Mouse (Mus musculus): ENCODE measurements around the gene Plcd1. TPM values are rescaled to one million over a fixed set of nuclear protein-coding genes. Genes with fewer than 3 reads are reported as not detected.

Gene Plcd1
- polyA plus RNA-seq, 1 experiment from 2014 or later = 35.5 TPM

- peaks cover 12% of the 10 kb centered on the region for H3K27me3 ChIP-seq
- WGBS = 92% methylated on average over 4 of the region's 4 CpGs
- no peak for ATAC-seq (ENCODE audit: low FRiP score, low read depth)
- H3K4me2 ChIP-seq (replicated peaks) = no peak overlapping the region
- no peak overlapping the region for H3K4me3 ChIP-seq
- no peaks in the 10 kb centered on the region for H3K9me3 ChIP-seq
- H3K36me3 ChIP-seq = no peaks in the 10 kb centered on the region
- no peak overlapping the region for H3K27ac ChIP-seq
- peaks cover 27% of the 10 kb centered on the region for H3K4me1 ChIP-seq
- no peak overlapping the region for H3K9ac ChIP-seq
These were observed 14.3 kb upstream of the Plcd1 start for GRCm38 (mm10) chr9:119107566-119107965.

- Histone ChIP-seq H3K4me2 (replicated peaks) (peak overlapping the region; percentile 83), H3K27me3 (peaks cover 12% of the 10 kb centered on the region), H3K4me3 (peak overlapping the region; percentile 54), H3K27ac (no peak overlapping the region), H3K4me1 (peaks cover 12% of the 10 kb centered on the region), H3K36me3 (no peaks in the 10 kb centered on the region), H3K9me3 (no peaks in the 10 kb centered on the region), H3K9ac (peak overlapping the region; percentile 71)
- WGBS = 4% methylated on average over 19 of the region's 19 CpGs
- no peak for ATAC-seq (ENCODE audit: low FRiP score, low read depth)
These were observed 9.4 kb upstream of the Plcd1 start for GRCm38 (mm10) chr9:119102783-119103113.

- Histone ChIP-seq H3K4me2 (replicated peaks) (peak within 1 kb of the TSS; percentile 83), H3K9me3 (no peaks in the 10 kb centered on the region), H3K9ac (peak within 1 kb of the TSS; percentile 71), H3K36me3 (no peaks in the 10 kb centered on the region), H3K4me1 (peaks cover 12% of the 10 kb centered on the region), H3K4me3 (peak within 1 kb of the TSS; percentile 54), H3K27me3 (peaks cover 12% of the 10 kb centered on the region), H3K27ac (no peak within 1 kb of the TSS)
- peak; percentile 92 for ATAC-seq (ENCODE audit: low FRiP score, low read depth)
- WGBS = 3% methylated on average over 44 of the region's 44 CpGs
These were observed 8.9 kb upstream of the Plcd1 start, which contains the start of gene Dlec1 for GRCm38 (mm10) chr9:119101992-119102782. Gene Dlec1, plus strand, starts transcription at chr9:119102478.

GRCm38 (mm10) chr9:119100177-119100898, 7.0 kb upstream of the Plcd1 start:
- 15% methylated on average over 15 of the region's 15 CpGs for WGBS
- no peak overlapping the region for H3K9ac ChIP-seq
- no peak for ATAC-seq (ENCODE audit: low FRiP score, low read depth)

GRCm38 (mm10) chr9:119094462-119095109, 1.3 kb upstream of the Plcd1 start:
- Histone ChIP-seq H3K9ac (no peak overlapping the region), H3K4me2 (replicated peaks) (no peak overlapping the region), H3K9me3 (no peaks in the 10 kb centered on the region), H3K4me1 (peaks cover 54% of the 10 kb centered on the region), H3K27me3 (peaks cover 21% of the 10 kb centered on the region), H3K4me3 (no peak overlapping the region), H3K36me3 (no peaks in the 10 kb centered on the region), H3K27ac (no peak overlapping the region; the same call in 1 of the 2 replicates)
- ATAC-seq (ENCODE audit: low FRiP score, low read depth) = no peak
- WGBS = 80% methylated on average over 13 of the region's 13 CpGs

More at GRCm38 (mm10) chr9:119100177-119100898, 7.0 kb upstream of the Plcd1 start:
- Histone ChIP-seq H3K27me3 (peaks cover 16% of the 10 kb centered on the region), H3K9me3 (no peaks in the 10 kb centered on the region), H3K27ac (no peak overlapping the region), H3K4me1 (peaks cover 29% of the 10 kb centered on the region), H3K36me3 (no peaks in the 10 kb centered on the region), H3K4me2 (replicated peaks) (no peak overlapping the region), H3K4me3 (no peak overlapping the region)

DNA sequence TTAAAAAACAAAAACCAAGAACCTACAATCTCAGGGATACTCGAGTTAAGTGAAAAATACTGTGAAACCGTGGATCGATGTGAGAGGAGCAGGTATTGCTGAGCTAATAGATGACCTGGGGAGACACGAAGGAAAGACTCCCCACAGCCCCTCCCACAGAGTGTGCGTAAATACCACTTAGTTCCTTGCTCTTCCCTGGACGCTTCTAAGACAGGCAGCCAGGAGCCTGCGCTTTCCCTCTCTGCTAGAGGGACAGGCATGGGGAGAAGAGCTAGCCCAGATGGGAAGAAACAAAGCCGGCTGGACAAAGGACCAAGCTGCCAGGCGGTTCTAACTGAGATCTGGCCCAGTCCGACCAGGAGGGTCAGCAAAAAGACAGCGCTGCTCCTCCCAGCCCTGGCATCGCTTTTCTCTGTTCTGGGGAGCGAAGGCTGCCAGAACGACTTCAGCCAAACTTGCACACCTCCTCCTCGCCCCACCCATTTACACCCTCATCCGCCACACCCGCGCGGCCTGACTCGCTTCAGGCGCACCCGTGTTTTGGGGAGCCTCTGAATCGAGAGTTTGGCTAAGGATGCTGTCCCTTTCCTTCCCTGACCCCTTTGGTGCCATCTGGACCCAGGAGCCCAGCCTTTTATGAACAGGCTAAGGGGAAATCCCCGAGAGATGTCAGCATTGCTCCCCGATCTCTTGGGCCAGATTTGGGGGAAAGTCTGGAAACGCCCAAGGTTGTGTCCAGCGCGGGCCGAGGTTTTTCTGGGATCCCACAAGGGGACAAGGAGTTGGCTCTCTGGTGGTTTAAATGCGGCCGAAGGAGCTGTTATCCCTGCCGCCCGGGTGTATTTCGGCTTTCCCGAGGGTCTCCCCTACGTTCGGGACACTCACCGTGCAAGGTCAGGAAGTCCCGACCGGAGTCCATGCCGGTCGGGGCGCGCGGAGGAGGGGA, 556 bp downstream of the Plcd1 start:
- H3K27ac ChIP-seq = peak overlapping the region; percentile 33; the same call in 1 of the 2 replicates
- H3K4me1 ChIP-seq = peaks cover 63% of the 10 kb centered on the region

GRCm38 (mm10) chr9:119091581-119092310, 1.6 kb downstream of the Plcd1 start:
- Histone ChIP-seq H3K27me3 (peaks cover 21% of the 10 kb centered on the region), H3K4me3 (peak overlapping the region; percentile 67), H3K36me3 (no peaks in the 10 kb centered on the region), H3K4me1 (peaks cover 64% of the 10 kb centered on the region), H3K4me2 (replicated peaks) (peak overlapping the region; percentile 92), H3K9me3 (no peaks in the 10 kb centered on the region), H3K9ac (peak overlapping the region; percentile 76), H3K27ac (no peak overlapping the region)
- ATAC-seq (ENCODE audit: low FRiP score, low read depth) = no peak
- 66% methylated on average over 12 of the region's 12 CpGs for WGBS

More for the DNA sequence above, 556 bp downstream of the Plcd1 start:
- WGBS = 3% methylated on average over 45 of the region's 45 CpGs
- Histone ChIP-seq H3K4me3 (peak overlapping the region; percentile 67), H3K9me3 (no peaks in the 10 kb centered on the region), H3K36me3 (no peaks in the 10 kb centered on the region), H3K27me3 (peaks cover 21% of the 10 kb centered on the region), H3K9ac (peak overlapping the region; percentile 76), H3K4me2 (replicated peaks) (peak overlapping the region; percentile 92)
- ATAC-seq (ENCODE audit: low FRiP score, low read depth) = no peak

GRCm38 (mm10) chr9:119090462-119090861, 2.8 kb downstream of the Plcd1 start:
- ATAC-seq (ENCODE audit: low FRiP score, low read depth) = no peak
- Histone ChIP-seq H3K4me2 (replicated peaks) (0 out of 2 replicates have a peak overlapping the region, but pooled peaks have one; percentile 10), H3K4me1 (peaks cover 60% of the 10 kb centered on the region), H3K9ac (no peak overlapping the region), H3K27ac (no peak overlapping the region), H3K36me3 (no peaks in the 10 kb centered on the region), H3K27me3 (peaks cover 17% of the 10 kb centered on the region), H3K4me3 (no peak overlapping the region), H3K9me3 (no peaks in the 10 kb centered on the region)
- 88% methylated on average over 5 of the region's 5 CpGs for WGBS

DNA sequence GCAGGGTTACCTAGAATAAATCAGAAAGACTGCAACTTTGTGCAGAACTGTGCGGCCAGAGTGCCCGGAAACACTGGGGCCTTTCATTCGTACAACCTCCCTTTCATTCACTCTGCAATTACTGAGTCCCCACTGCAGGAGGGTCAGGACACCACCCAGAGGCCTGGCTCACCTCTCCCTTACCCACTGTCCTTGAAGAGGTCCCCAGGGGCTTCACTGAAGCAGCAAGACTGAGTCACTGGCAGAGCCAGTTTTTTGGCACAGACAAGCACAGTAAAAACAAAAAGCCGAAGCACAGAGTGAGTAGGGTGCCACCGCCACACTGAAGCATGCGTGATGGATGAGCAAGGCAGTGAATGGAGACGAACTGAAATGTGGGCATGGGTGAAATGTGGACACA, 3.9 kb downstream of the Plcd1 start:
- Histone ChIP-seq H3K4me1 (peaks cover 54% of the 10 kb centered on the region), H3K4me3 (no peak overlapping the region), H3K27ac (peak overlapping the region; percentile 61; the same call in 1 of the 2 replicates), H3K9ac (no peak overlapping the region), H3K4me2 (replicated peaks) (peak overlapping the region; percentile 12; the same call in 1 of the 2 replicates), H3K36me3 (peaks cover 3% of the 10 kb centered on the region; the same call in 1 of the 2 replicates), H3K27me3 (peaks cover 10% of the 10 kb centered on the region), H3K9me3 (no peaks in the 10 kb centered on the region)
- WGBS = 67% methylated on average over 7 of the region's 7 CpGs
- no peak for ATAC-seq (ENCODE audit: low FRiP score, low read depth)

DNA sequence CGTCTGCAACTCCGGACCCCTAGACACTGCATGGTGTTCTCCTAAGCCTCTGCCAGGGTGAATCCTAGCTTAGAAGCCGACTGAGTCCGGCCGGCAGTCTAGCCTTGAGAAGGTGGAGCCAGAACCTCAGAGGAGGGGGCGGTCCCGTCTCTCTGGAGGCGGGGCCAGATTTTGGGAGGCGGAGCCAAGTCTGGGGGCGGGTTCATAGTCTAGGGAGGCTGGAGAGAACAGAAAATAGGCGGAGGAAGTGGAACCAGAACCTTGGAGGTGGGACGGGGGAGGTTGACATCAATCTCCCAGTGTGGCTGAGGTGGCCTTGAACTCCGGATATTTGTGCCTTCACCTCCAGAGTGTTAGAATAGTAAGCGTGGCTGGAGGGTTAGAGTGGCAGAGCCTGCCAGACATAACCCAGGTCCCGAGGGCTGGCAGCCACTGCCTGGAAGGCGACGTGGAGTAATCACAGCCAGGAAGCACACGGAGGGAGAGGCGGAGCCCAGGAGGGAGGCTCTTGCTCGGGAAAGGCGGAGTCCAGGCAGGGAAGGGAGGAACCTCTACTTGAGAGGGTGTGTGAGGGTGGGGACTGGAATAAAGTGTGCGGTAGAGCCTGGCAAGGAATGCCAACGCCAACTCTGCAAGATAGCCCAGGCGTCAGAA, 5.0 kb downstream of the Plcd1 start:
- peak overlapping the region; percentile 72; the same call in 1 of the 2 replicates for H3K27ac ChIP-seq
- peak; percentile 83 for ATAC-seq (ENCODE audit: low FRiP score, low read depth)
- H3K4me2 ChIP-seq (replicated peaks) = peak overlapping the region; percentile 68
- peak overlapping the region; percentile 51; the same call in 1 of the 2 replicates for H3K9ac ChIP-seq
- peak overlapping the region; percentile 46 for H3K4me3 ChIP-seq
- WGBS = 2% methylated on average over 24 of the region's 24 CpGs
- no peaks in the 10 kb centered on the region for H3K9me3 ChIP-seq
- peaks cover 10% of the 10 kb centered on the region for H3K27me3 ChIP-seq
- H3K36me3 ChIP-seq = peaks cover 14% of the 10 kb centered on the region
- peaks cover 45% of the 10 kb centered on the region for H3K4me1 ChIP-seq
